Mouse (Mus musculus) spleen, embryonic (tissue): ENCODE results near the gene Kcnab1.

Source experiments
- CTCF ChIA-PET: fragments of 350-600 bp; sonication (Branson Sonifier 250); formaldehyde crosslinking; loops from one replicate; lab custom pipeline; 2022; lab: Charles Lee

Gene Kcnab1

DNA sequence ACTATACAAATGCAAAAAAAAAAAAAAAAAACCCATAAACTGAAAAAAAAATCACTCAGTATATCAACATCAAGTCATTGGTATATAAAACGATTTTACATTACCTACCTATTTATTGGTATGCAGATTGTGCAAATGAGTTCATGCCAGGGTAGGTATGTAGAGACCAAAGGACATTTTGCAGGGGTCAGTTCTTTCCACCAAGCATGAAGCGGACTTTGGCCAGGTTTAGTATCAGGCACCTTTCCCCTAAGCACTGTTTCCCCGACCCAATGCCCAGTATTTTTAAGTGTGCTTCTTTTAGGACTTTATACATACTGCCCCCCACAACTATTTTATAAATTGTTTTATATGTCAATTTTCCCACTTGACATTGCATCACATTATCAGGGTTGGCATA, 310.5 kb downstream of the Kcnab1 start:
- CTCF ChIA-PET, result no interaction called here
